Mouse (Mus musculus) testis, adult 2 months (tissue): ENCODE measurements around the gene Nt5c2.

Experiments
- CTCF ChIP-seq: fragments of 200-500 bp; IDR thresholded peaks from 2 replicates; pipeline ENCODE4 v1.5.1; 2012; ENCODE audit warnings: low read depth, mild to moderate bottlenecking, inconsistent platforms, low read length, moderate library complexity; ENCODE audit not compliant: control insufficient read depth, insufficient read depth, insufficient replicate concordance
- POLR2A ChIP-seq: fragments of 200-500 bp; IDR thresholded peaks from 2 replicates; pipeline ENCODE4 v1.6.1; 2012; ENCODE audit warnings: low read depth, mild to moderate bottlenecking, inconsistent platforms, low read length, moderate library complexity; ENCODE audit not compliant: control insufficient read depth

DNA sequence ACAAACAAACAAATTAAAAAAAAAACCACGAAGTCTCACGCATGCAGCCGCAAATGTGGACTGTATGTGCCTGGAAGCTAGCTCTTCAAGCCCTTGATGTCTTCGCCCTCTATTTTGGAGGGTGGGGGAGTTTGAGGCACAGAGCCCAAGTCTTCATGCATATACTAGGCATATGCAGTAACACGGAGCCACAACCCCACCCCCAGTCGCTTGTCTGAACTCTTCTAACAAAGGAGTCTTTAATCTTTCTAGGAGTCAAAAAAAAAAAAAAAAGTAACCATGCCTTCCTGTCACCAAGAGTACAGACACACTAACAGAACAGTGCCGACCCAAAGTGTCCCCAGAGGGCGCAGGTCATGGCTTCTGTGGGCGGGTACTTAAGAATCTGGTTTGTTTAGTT lies 1.0 kb upstream of the Nt5c2 start:
- TF ChIP-seq CTCF (no peak), POLR2A (no peak)
